Mouse (Mus musculus): Measurements from ENCODE around the gene Mrps14. TPM values are rescaled to one million over a fixed set of nuclear protein-coding genes. Genes with fewer than 3 reads are reported as not detected.

Mrps14 gene
- polyA plus RNA-seq, 1 experiment from 2014 or later, result 21.0 TPM

DNA sequence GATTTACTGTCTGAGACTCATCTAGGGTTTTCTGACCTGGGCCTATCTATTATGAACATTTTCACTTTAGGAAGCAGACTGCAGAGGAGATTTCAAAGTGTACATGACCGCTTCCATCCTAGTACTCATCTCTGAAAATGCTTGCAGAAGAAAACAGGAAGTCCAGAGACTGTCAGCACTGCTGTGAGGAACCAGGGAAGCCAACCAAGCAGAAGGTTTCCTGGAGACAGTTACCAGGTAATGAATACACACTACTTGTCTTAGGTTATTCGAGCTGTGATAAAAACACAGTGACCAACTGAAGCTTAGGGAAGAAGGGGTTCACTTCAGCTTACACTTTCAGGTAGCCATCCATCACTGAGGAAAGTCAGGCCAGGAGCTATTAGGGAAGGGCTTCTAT is 50.9 kb downstream of the Mrps14 start:
- Histone ChIP-seq H3K79me2 (ENCODE audit: inconsistent target) (no peaks in the 10 kb centered on the region), H3K36me3 (ENCODE audit: inconsistent target) (no peaks in the 10 kb centered on the region), H3K4me3 (ENCODE audit: inconsistent target) (no peak overlapping the region), H3K27ac (no peak overlapping the region)
- 4% methylated on average over 2 of the region's 2 CpGs for WGBS (ENCODE audit: missing documents)

GRCm38 (mm10) chr1:160246844-160247243 is 51.8 kb downstream of the Mrps14 start:
- H3K4me3 ChIP-seq (ENCODE audit: inconsistent target), result no peak overlapping the region
- 86% methylated on average over 4 of the region's 4 CpGs for WGBS (ENCODE audit: missing documents)

DNA sequence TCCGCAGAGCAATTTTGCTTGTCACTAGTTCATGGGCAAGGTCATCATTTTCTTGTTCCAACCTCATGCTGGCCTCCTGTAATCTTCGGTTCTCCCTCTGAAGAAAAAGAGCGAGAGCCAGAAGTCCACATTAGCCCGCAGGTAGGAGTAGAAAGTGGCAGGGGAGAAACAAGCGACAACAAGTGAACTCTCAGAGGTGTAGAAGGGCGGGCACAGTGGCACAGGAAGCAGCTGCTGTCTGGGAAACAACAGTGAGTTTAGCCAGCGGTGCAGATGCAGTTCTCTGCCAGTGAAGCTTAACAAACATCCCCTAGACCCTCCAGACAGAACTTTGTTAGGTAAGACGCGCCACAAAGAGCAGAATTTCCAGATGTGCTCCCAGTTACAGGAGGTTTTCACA is 52.5 kb downstream of the Mrps14 start:
- H3K4me3 ChIP-seq (ENCODE audit: inconsistent target), result no peak overlapping the region
- WGBS (ENCODE audit: missing documents), result 79% methylated on average over 9 of the region's 9 CpGs
- no peaks in the 10 kb centered on the region for H3K36me3 ChIP-seq (ENCODE audit: inconsistent target)
- no peak overlapping the region for H3K27ac ChIP-seq
- H3K79me2 ChIP-seq (ENCODE audit: inconsistent target), result no peaks in the 10 kb centered on the region

More at GRCm38 (mm10) chr1:160246844-160247243, 51.8 kb downstream of the Mrps14 start:
- no peaks in the 10 kb centered on the region for H3K36me3 ChIP-seq (ENCODE audit: inconsistent target)
- no peaks in the 10 kb centered on the region for H3K79me2 ChIP-seq (ENCODE audit: inconsistent target)
- H3K27ac ChIP-seq, result no peak overlapping the region

DNA sequence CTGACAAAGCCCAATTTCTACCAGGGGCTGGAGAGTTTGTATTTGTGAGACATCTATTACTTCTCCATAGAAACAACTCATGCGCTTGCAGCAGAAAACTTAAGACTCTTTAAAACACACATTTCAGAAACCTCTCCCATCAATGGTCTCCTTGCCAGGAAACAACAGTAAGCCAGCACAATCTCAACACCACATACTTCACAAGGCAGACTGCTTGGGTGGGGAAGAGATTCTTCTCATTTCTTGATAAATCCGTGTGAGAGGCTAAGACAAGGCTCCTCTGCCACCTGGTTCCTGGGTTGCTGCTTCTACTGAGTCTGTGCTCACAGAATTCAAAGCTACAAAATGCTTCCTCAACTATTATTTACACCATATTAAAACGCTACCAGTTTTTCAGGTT is 54.8 kb downstream of the Mrps14 start:
- WGBS (ENCODE audit: missing documents), result 86% methylated on average over 3 of the region's 3 CpGs
- H3K36me3 ChIP-seq (ENCODE audit: inconsistent target), result no peaks in the 10 kb centered on the region
- H3K4me3 ChIP-seq (ENCODE audit: inconsistent target), result no peak overlapping the region
- H3K79me2 ChIP-seq (ENCODE audit: inconsistent target), result no peaks in the 10 kb centered on the region
- H3K27ac ChIP-seq, result no peak overlapping the region

DNA sequence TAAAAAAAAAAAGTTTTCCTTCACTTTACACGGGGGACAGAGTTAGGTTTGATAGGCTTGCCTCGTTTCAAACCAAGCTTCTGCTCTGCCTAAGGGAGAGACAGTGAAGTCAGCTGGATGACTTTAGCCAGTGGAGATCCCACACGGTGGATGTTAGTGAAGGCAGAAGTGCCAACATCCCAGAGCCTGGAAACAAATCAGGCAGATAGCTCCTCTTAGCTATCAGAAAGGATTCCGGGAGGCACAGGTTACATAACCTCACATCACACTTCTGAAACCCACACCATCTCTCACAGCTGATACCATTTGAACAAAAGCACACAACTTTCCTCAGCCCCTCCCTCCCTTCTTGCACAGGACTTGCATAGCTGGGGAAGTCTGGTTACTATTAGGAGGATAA is 55.8 kb downstream of the Mrps14 start:
- H3K79me2 ChIP-seq (ENCODE audit: inconsistent target), result no peaks in the 10 kb centered on the region
- no peak overlapping the region for H3K4me3 ChIP-seq (ENCODE audit: inconsistent target)
- no peaks in the 10 kb centered on the region for H3K36me3 ChIP-seq (ENCODE audit: inconsistent target)
- WGBS (ENCODE audit: missing documents), result 64% methylated on average over 4 of the region's 4 CpGs
- no peak overlapping the region for H3K27ac ChIP-seq

DNA sequence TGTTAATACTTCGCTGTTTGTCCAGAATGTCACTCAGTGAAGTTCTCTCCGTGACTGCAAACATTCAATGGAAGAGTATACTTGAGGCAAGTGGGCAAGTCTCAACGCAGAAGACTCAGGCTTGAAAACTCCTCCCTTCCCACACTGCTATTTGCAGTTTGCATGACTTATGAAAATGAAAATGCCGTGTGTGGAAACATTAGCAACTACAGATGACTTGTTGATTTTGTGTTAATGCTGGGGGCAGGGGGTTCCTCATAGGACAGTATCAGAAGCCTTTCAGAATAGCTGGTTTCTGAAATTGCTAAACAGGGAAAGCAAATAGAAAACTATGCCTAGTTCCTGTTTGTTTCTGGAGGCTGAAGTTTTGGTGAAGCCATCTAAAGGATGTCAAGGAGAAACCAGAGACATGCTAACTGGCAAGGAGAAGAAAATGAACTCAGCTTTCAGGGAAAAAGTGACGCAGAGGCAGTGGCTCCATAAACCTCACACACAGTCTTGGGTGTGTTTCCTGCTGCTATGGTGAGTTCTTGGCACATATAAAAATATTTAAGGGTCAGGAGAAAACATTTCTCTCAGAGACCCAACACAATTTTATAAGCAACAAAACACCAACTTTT is 56.5 kb downstream of the Mrps14 start:
- 68% methylated on average over 5 of the region's 5 CpGs for whole genome bisulfite sequencing (ENCODE audit: missing documents)

More for the DNA sequence above, 56.5 kb downstream of the Mrps14 start:
- Histone ChIP-seq H3K79me2 (ENCODE audit: inconsistent target) (no peaks in the 10 kb centered on the region), H3K36me3 (ENCODE audit: inconsistent target) (no peaks in the 10 kb centered on the region), H3K27ac (no peak overlapping the region), H3K4me3 (ENCODE audit: inconsistent target) (no peak overlapping the region)

Other genes starting within 250 kb of the Mrps14 start
- 0.33 to 2.1 TPM (median 0.75 TPM) in 3 replicates for gene 4930523C07Rik, start 150.8 kb upstream of the Mrps14 start, polyA plus RNA-seq (2018)
- gene Tnn, start 41.6 kb upstream of the Mrps14 start, polyA plus RNA-seq (2018), result not detected in 3 replicates
- 63.0 to 123 TPM (median 82.7 TPM) in 3 replicates for gene Cacybp, start 17.7 kb downstream of the Mrps14 start, polyA plus RNA-seq (2018)